Mouse (Mus musculus): ENCODE results near the gene Rnf113a2. TPM values are rescaled to one million over a fixed set of nuclear protein-coding genes. Genes with fewer than 3 reads are reported as not detected.
A peak's percentile ranks its signal among the peaks of the same experiment; 100 is the strongest.

The Rnf113a2 gene
- polyA plus RNA-seq, 1 experiment from 2014 or later, result 22.6 TPM

DNA sequence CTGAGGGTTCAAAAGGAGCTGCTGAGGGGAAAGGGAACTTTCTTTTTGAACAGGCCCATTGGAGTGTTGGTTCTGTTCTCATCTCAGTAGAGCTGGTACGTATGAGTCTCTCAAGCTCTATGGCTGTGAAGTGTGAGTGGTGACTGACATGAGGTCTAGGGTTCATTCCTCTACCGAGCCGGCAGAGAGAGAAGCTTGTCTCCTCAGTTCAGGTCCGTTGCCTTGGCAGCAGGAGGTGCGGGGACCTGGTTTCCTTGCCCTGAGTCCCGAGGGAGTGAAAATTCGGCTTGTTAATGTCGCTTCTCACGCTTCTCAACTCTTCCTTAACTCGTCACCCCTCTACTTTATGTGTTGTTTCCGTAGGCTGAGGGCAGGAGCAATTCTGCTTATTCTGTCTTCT, 34.8 kb downstream of the Rnf113a2 start:
- Histone ChIP-seq H3K4me2 (ENCODE audit: low read length) (peak overlapping the region; percentile 85), H3K27me3 (ENCODE audit: control insufficient read depth, insufficient read depth, low read length) (no peaks in the 10 kb centered on the region), H3K9ac (replicated peaks; ENCODE audit: low read length) (peak overlapping the region; percentile 56), H3K27ac (replicated peaks; ENCODE audit: low read depth, low read length) (peak overlapping the region; percentile 47; the same call in 1 of the 2 replicates), H3K4me3 (replicated peaks; ENCODE audit: low read depth, low read length) (peak overlapping the region; percentile 61), H3K4me1 (ENCODE audit: control insufficient read depth, insufficient read depth, low read length) (peaks cover 5% of the 10 kb centered on the region; the same call in 1 of the 2 replicates), H3K9me3 (ENCODE audit: control insufficient read depth, low read length) (no peaks in the 10 kb centered on the region), H3K36me3 (ENCODE audit: control insufficient read depth, insufficient read depth, low read length) (peaks cover 2% of the 10 kb centered on the region; the same call in 1 of the 2 replicates)
- 2% methylated on average over 11 of the region's 11 CpGs for WGBS
- DNase-seq (peak; percentile 14), ATAC-seq (ENCODE audit: low FRiP score, low TSS enrichment) (no peak)

DNA sequence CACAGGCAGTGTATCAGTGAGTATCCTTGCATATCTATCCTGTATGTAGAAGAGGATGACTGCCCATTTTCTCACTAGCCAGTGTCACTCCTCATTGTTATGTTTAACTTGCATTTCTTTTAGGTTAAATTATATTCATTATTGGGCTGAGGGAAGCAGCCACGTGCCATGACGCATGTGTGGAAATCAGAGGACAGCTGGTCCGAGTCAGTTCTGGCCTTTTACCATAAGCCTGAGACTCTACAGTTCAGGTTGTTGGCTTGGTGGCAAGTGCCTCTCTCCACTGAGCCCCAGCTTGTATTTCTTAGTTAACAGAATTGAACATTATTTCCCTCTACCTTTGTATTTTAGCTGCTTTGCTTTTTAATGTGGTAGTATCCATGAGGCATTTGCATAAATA, 39.9 kb downstream of the Rnf113a2 start:
- peaks cover 3% of the 10 kb centered on the region; the same call in 1 of the 2 replicates for H3K4me1 ChIP-seq (ENCODE audit: control insufficient read depth, insufficient read depth, low read length)
- no peak for ATAC-seq (ENCODE audit: low FRiP score, low TSS enrichment)
- H3K27me3 ChIP-seq (ENCODE audit: control insufficient read depth, insufficient read depth, low read length), result no peaks in the 10 kb centered on the region
- no peak for DNase-seq
- peaks cover 34% of the 10 kb centered on the region for H3K36me3 ChIP-seq (ENCODE audit: control insufficient read depth, insufficient read depth, low read length)
- no peak overlapping the region for H3K9ac ChIP-seq (replicated peaks; ENCODE audit: low read length)
- H3K9me3 ChIP-seq (ENCODE audit: control insufficient read depth, low read length), result no peaks in the 10 kb centered on the region
- WGBS, result 94% methylated on average over 3 of the region's 3 CpGs
- no peak overlapping the region for H3K4me2 ChIP-seq (ENCODE audit: low read length)
- H3K4me3 ChIP-seq (replicated peaks; ENCODE audit: low read depth, low read length), result no peak overlapping the region
- no peak overlapping the region for H3K27ac ChIP-seq (replicated peaks; ENCODE audit: low read depth, low read length)

DNA sequence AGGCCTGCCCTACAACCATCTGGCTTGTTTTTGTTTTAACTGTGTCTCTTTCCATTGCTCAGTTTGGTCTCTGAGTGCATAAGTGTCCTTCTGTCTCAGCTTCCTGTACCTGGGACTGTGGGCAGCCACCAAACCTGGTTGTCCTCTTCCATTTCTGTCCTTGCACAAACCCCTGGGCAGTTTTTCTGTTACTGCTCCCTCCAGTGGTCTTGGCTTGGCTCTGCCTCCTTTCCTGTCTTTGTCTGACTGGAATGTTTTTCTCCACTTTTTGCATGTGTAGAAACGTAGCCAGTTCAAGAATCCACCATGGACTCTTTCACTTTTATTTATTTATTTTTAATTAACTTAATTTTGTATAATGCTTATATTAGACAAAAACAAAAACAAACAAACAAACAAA, 42.8 kb downstream of the Rnf113a2 start:
- Histone ChIP-seq H3K9me3 (ENCODE audit: control insufficient read depth, low read length) (no peaks in the 10 kb centered on the region), H3K36me3 (ENCODE audit: control insufficient read depth, insufficient read depth, low read length) (peaks cover 58% of the 10 kb centered on the region), H3K4me3 (replicated peaks; ENCODE audit: low read depth, low read length) (no peak overlapping the region), H3K27ac (replicated peaks; ENCODE audit: low read depth, low read length) (no peak overlapping the region), H3K4me1 (ENCODE audit: control insufficient read depth, insufficient read depth, low read length) (no peaks in the 10 kb centered on the region), H3K4me2 (ENCODE audit: low read length) (no peak overlapping the region), H3K27me3 (ENCODE audit: control insufficient read depth, insufficient read depth, low read length) (no peaks in the 10 kb centered on the region), H3K9ac (replicated peaks; ENCODE audit: low read length) (no peak overlapping the region)
- peak; percentile 5 for DNase-seq
- WGBS, result 64% methylated on average over 1 of the region's 1 CpGs
- no peak for ATAC-seq (ENCODE audit: low FRiP score, low TSS enrichment)

DNA sequence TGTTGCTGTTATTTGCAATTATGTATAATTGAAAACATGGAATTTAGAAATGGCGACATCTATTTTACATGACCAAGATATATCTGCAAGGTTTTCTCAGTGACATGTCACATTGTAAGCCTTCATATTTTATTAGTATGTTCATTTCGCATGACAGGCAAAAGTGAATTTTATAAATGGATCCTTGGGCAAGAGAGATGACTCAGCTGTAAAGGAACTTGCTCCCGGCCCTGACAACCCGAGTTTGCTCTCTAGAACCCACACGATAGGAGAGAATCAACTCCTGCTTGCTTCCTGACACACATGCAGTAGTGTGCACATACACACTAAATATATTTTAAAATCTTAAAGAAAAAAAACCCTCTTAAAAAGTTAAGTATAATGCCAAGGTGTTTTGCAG, 44.4 kb downstream of the Rnf113a2 start:
- H3K9ac ChIP-seq (replicated peaks; ENCODE audit: low read length), result no peak overlapping the region
- H3K27me3 ChIP-seq (ENCODE audit: control insufficient read depth, insufficient read depth, low read length), result no peaks in the 10 kb centered on the region
- no peak overlapping the region for H3K4me2 ChIP-seq (ENCODE audit: low read length)
- no peak for ATAC-seq (ENCODE audit: low FRiP score, low TSS enrichment)
- 97% methylated on average over 5 of the region's 5 CpGs for WGBS
- H3K4me3 ChIP-seq (replicated peaks; ENCODE audit: low read depth, low read length), result no peak overlapping the region
- no peak for DNase-seq
- no peak overlapping the region for H3K27ac ChIP-seq (replicated peaks; ENCODE audit: low read depth, low read length)
- H3K36me3 ChIP-seq (ENCODE audit: control insufficient read depth, insufficient read depth, low read length), result peaks cover 64% of the 10 kb centered on the region
- no peaks in the 10 kb centered on the region for H3K9me3 ChIP-seq (ENCODE audit: control insufficient read depth, low read length)
- H3K4me1 ChIP-seq (ENCODE audit: control insufficient read depth, insufficient read depth, low read length), result no peaks in the 10 kb centered on the region

DNA sequence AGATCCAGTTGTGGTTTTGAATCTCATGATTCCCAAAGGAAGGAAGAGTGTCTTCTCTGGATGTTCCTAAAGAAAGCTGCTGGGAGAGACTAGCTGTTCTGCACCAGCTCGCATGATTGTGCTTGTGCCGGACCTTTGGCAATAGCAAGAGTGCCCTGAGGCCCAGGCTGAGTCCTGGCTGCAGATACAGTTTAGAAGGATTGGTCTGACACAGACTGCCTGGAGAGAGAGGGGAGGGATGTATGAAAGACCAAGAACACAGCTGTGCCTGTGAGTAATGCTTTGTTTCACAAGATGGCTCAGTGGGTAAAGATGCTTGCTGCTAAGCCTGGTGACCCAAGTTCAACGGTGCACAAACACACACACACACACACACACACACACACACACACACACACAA, 45.9 kb downstream of the Rnf113a2 start:
- H3K36me3 ChIP-seq (ENCODE audit: control insufficient read depth, insufficient read depth, low read length), result peaks cover 62% of the 10 kb centered on the region
- H3K27me3 ChIP-seq (ENCODE audit: control insufficient read depth, insufficient read depth, low read length), result no peaks in the 10 kb centered on the region
- H3K27ac ChIP-seq (replicated peaks; ENCODE audit: low read depth, low read length), result no peak overlapping the region
- no peak overlapping the region for H3K4me2 ChIP-seq (ENCODE audit: low read length)
- no peak overlapping the region for H3K9ac ChIP-seq (replicated peaks; ENCODE audit: low read length)
- no peaks in the 10 kb centered on the region for H3K4me1 ChIP-seq (ENCODE audit: control insufficient read depth, insufficient read depth, low read length)
- DNase-seq, result no peak
- WGBS, result 88% methylated on average over 3 of the region's 3 CpGs
- no peaks in the 10 kb centered on the region for H3K9me3 ChIP-seq (ENCODE audit: control insufficient read depth, low read length)
- H3K4me3 ChIP-seq (replicated peaks; ENCODE audit: low read depth, low read length), result no peak overlapping the region
- ATAC-seq (ENCODE audit: low FRiP score, low TSS enrichment), result no peak

Other genes with a start within 250 kb of the Rnf113a2 start
- gene Elmsan1, start 198.3 kb upstream of the Rnf113a2 start, polyA plus RNA-seq (2014; fragmentation: Nextera tagmentation; extraction: Ambion mirVana), result 2.7 and 4.3 TPM in 2 replicates
- 14.0 and 14.4 TPM in 2 replicates for gene Ptgr2, start 132.0 kb upstream of the Rnf113a2 start, polyA plus RNA-seq (2014; fragmentation: Nextera tagmentation; extraction: Ambion mirVana)
- 62.9 and 79.8 TPM in 2 replicates for gene Zfp410, start 100.3 kb upstream of the Rnf113a2 start, polyA plus RNA-seq (2014; fragmentation: Nextera tagmentation; extraction: Ambion mirVana)
- gene Coq6, start 55.5 kb upstream of the Rnf113a2 start, polyA plus RNA-seq (2014; fragmentation: Nextera tagmentation; extraction: Ambion mirVana), result 46.9 and 47.9 TPM in 2 replicates
- gene Fam161b, start 55.4 kb upstream of the Rnf113a2 start, polyA plus RNA-seq (2014; fragmentation: Nextera tagmentation; extraction: Ambion mirVana), result 15.9 TPM in 2 replicates
- 6.4 and 12.1 TPM in 2 replicates for gene Entpd5, start 8.2 kb upstream of the Rnf113a2 start, polyA plus RNA-seq (2014; fragmentation: Nextera tagmentation; extraction: Ambion mirVana)
- 2.8 and 3.4 TPM in 2 replicates for gene Bbof1, start 8.1 kb upstream of the Rnf113a2 start, polyA plus RNA-seq (2014; fragmentation: Nextera tagmentation; extraction: Ambion mirVana)
- gene Aldh6a1, start 33.8 kb downstream of the Rnf113a2 start, polyA plus RNA-seq (2014; fragmentation: Nextera tagmentation; extraction: Ambion mirVana), result 29.6 and 39.4 TPM in 2 replicates
- 37.1 and 41.5 TPM in 2 replicates for gene Lin52, start 34.2 kb downstream of the Rnf113a2 start, polyA plus RNA-seq (2014; fragmentation: Nextera tagmentation; extraction: Ambion mirVana)
- gene Vsx2, start 152.6 kb downstream of the Rnf113a2 start, polyA plus RNA-seq (2014; fragmentation: Nextera tagmentation; extraction: Ambion mirVana), result 2.7 and 4.0 TPM in 2 replicates
- gene Abcd4, start 200.2 kb downstream of the Rnf113a2 start, polyA plus RNA-seq (2014; fragmentation: Nextera tagmentation; extraction: Ambion mirVana), result 8.6 and 8.7 TPM in 2 replicates
- 0.32 TPM in 1 of 2 replicates, not detected in the other for gene Vrtn, start 223.8 kb downstream of the Rnf113a2 start, polyA plus RNA-seq (2014; fragmentation: Nextera tagmentation; extraction: Ambion mirVana)

Measured in midbrain, embryonic 14.5 days (tissue).